Mouse (Mus musculus) ovary, postnatal 10 days (tissue): Measurements from ENCODE around the gene Bfsp2.
"Not testable (repeated sequence)": the region's sequence is repeated elsewhere in the genome, so short reads cannot be mapped to it uniquely, and the experiment has no call there.

Experiments
- DNase-seq: peaks from one replicate; pipeline ENCODE4 v3.0.0; 2022; ENCODE audit warnings: low spot score

Bfsp2 gene

DNA sequence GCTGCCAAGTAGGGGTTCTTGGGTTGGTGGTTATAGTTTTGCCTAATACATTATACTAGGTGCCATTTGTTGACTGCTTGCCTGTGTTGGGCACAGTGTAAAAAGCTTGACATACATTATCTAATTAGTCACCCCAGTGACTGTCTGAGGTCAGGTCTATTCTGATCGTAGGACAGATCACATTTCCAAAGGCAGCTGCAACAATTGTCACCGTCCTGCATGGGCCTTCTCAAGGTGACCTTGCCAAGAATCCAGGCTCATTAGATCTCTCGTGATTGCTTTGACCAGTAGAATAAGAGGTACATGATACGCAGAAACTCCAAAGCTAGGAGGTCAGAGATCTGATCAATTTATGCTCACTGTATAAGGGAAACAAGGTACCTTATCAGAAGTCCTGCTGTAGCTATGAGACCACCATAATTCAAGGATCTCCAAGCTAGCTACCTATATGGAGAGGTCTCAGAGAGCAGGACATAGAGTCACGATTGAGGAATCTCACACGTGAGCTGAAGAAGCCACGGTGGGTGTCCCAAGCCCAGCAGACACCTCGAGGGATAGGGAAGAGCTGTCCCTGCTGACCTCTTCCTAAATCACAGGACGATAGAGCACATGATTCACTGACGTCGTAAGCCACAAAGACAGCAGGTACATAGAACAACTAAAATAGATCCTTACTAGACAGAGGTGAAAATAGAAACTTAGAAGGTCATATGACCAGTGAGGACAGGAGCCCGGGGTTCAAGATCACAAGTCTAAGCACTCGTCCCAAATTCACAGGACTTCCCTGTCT, 49.6 kb downstream of the Bfsp2 start:
- no peak for DNase-seq

DNA sequence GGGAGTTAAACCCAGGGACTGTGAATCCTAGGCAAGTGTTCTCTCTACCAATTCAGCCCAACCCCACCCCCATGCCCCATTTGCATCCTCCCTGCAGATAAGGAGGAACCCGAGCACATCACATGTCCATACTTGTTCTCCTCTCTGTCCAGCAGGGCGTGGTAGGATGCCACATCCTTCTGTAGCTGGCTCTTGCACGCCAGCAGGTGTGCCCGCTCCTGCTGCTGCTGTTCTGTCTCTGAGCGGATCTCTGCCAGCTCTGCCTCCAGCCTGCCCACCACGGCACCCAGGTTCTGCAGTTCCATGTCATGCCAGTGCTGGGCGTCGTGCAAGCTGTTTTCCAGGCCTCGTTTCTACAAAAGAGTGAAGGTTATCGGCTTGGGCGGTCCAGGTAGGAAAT, 53.8 kb downstream of the Bfsp2 start:
- DNase-seq, result no peak

- DNase-seq, result no peak
Measured at GRCm38 (mm10) chr9:103424869-103425268, 55.4 kb downstream of the Bfsp2 start.

GRCm38 (mm10) chr9:103423951-103424350, 56.3 kb downstream of the Bfsp2 start:
- DNase-seq, result no peak

GRCm38 (mm10) chr9:103423384-103423783, 56.8 kb downstream of the Bfsp2 start:
- DNase-seq, result no peak

DNA sequence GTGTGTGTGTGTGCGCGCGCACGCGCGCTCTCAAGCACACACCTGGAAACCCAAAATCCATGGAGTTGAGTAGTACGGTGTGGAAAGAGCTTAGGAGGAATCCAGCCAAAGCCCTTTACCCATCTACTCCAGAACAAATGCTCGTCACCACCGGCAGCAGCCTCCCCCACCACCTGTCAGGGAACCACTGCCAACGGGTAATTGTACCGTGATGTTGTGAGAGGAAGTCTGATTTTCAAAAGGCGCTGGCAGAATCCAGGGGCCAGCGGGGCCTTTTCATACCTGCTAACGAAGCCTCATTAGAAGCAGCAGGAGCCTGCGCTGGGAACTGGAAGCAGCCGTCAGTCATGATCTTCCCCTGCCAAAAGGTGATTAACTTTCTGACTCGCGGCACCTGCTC, 57.4 kb downstream of the Bfsp2 start:
- no peak for DNase-seq

- DNase-seq, result no peak
Measured at GRCm38 (mm10) chr9:103420844-103421243, 59.4 kb downstream of the Bfsp2 start.

GRCm38 (mm10) chr9:103418786-103419185, 61.4 kb downstream of the Bfsp2 start:
- DNase-seq, result no peak

- DNase-seq, result not testable (repeated sequence)
Measured at GRCm38 (mm10) chr9:103418267-103418666, 62.0 kb downstream of the Bfsp2 start.

- DNase-seq, result no peak
Measured at GRCm38 (mm10) chr9:103413457-103413856, 66.8 kb downstream of the Bfsp2 start.

GRCm38 (mm10) chr9:103409119-103409518, 71.1 kb downstream of the Bfsp2 start:
- DNase-seq, result no peak

DNA sequence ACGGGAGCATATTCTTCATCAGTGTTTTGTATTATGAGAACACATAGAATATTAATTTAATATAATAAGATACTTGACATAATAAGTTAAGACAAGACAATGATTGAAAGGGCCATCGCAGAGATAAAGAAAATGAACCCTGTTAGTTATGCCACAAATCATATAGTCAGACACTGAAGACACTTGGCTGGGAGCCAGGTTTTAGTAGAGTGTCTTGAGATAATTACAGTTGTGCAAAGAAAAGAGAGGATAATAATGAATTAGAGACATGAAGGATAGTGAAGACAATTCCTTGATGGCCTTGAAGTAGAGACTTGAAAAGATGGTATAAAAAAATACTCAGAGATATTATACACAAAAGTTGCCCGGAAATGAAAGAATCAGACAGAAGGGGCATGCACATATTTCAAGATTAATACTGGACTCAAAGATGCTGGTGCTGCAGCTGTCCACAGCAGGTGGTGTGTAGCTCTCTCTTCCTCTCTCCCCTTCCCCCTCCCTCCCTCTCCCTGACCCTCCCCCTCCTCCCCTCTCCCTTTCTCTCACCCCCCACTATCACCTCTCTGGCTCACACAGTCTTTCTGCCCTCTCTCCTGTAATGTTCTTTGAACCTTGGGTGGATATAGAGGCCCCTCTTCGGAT, 72.0 kb downstream of the Bfsp2 start:
- no peak for DNase-seq

GRCm38 (mm10) chr9:103403331-103403973, 76.8 kb downstream of the Bfsp2 start:
- no peak for DNase-seq

DNA sequence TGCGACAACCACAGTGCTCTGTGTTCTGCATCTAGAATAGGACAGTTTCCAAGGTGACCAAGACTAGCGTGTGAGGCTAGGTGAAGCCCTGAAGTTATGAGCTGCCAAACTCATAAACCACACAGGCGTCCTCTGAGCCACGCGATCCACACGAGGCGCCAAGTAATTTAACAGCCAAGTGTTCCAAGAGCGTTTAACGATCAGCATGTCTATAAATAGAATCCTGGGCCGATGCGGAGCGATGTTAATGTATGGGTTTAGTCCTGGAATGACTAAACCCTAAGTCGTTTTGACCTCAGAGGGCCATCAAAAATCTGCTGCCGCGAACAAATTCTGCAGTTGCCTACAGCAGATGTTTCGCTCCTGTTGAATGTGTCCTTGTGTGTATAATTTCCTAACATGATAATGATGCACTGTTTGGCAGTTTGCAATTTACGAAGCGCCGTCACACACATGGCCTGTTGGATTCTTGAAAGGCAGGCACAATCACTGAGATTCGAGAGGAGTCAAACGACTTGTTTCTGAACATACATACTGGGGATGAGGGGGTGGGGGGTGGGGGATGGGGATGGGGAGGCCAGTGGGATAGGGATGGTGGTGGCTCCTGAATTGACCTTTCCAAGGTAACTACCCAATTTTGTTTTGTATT, 81.6 kb downstream of the Bfsp2 start:
- no peak for DNase-seq

DNA sequence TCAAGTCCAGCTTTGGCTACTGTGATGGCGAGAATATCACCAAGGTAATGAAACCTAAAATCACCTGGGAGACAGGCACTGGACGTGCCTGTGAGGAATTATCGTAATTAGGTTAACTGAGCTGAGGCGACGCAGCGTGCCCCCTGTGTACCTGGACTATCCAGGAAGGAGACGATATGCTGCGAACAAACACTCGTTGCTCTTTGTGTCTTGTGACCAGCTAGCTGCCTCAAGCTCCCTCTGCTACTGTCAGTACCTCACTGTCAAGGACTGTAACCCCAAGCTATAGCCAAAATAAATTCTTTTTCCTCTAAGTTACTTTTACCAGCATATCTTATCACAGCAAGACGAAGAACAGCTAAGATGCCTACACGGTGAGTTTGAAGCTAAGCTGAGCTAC, 87.0 kb downstream of the Bfsp2 start:
- DNase-seq, result no peak

- DNase-seq, result no peak
Measured at GRCm38 (mm10) chr9:103391796-103392372, 88.3 kb downstream of the Bfsp2 start.

DNA sequence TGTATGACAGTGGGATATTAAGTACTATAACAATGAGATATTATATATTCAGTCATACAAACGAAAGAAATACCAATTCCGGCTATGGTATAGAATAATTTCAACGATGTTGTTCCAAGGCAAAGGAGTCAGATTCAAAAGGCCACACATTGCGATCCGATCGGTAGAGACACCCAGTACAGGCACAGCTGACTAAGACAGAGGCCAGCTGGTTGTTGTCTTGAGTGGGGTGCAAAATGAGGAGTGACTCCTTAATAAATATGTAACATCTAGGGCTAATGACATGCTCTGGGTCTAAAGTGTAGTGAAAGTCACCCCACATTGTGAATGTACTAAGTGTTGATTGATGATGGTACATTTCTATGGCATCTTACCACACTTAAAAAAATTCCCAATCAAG, 91.0 kb downstream of the Bfsp2 start:
- no peak for DNase-seq

DNA sequence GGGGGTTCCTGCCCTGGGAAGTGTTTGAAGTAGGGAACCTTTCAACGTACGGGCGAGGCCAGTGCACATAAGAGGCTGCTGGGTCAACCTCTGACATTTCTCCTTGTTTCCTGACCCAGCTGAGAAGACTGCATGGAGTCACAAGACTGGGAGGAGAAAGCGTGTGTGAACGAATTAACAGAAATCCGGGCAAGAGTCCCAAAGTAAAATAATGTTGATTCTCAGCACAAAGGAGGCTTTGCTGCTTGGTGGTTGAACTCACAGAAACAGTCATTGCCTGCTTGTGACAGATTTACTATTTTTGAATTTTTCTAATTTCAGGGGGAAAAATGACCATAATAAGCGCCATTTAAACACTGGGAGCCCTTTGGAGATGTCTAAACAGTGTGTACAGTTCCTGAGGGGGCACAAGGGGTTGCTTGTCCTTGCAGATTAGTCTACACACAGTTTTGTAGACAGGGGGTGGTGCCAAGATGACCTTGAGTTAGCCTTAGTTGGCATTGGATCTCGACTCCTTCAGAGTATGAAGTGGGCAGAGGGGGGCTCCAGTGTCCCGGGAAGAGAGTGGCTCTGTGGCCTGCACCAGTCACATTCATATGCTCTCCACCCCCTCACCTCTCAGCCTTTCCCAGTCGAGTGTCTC, 93.1 kb downstream of the Bfsp2 start:
- no peak for DNase-seq

- no peak for DNase-seq
Measured at GRCm38 (mm10) chr9:103386573-103386972, 93.6 kb downstream of the Bfsp2 start.

- DNase-seq, result no peak
Measured at GRCm38 (mm10) chr9:103385600-103385999, 94.6 kb downstream of the Bfsp2 start.

GRCm38 (mm10) chr9:103384141-103384796, 96.0 kb downstream of the Bfsp2 start:
- DNase-seq, result no peak
